Mouse (Mus musculus) lung, adult 2 months (tissue): ENCODE results near the gene Zxdc. TPM values are rescaled to one million over a fixed set of nuclear protein-coding genes. Genes with fewer than 3 reads are reported as not detected.

Experiments used
- DNase-seq: peaks from one replicate; pipeline ENCODE4 v3.0.0; 2022
- H3K4me1 ChIP-seq: fragments of 200-500 bp; 2 replicates; pipeline ENCODE4 v1.6.1; 2011; ENCODE audit warnings: low read length; ENCODE audit not compliant: control insufficient read depth, insufficient read depth
- H3K4me3 ChIP-seq: fragments of 200-500 bp; replicated peaks from 2 replicates; pipeline ENCODE3; 2011; ENCODE audit warnings: low read depth, mild to moderate bottlenecking, control low read depth, low read length; ENCODE audit errors: extremely low read depth
- CTCF ChIP-seq: fragments of 200-500 bp; IDR thresholded peaks from 2 replicates; pipeline ENCODE4 v1.5.1; 2011; ENCODE audit warnings: mild to moderate bottlenecking, low read length, control low read depth; ENCODE audit not compliant: insufficient read depth
- POLR2A ChIP-seq: fragments of 200-500 bp; IDR thresholded peaks from 2 replicates; pipeline ENCODE4 v1.6.1; 2011; ENCODE audit warnings: low read depth, mild to moderate bottlenecking, control low read depth, low read length, borderline replicate concordance; ENCODE audit errors: extremely low read depth
- WGBS: fragments of 180-500 bp; shearing (Covaris S2); methylation state at CpG from one replicate; pipeline ENCODE4 v1.1.7; 2018; 5-methylcytosine and 5-hydroxymethylcytosine counted together
- polyA plus RNA-seq: library from polyadenylated mRNA; depleted of rRNA; stranded (reverse); fragments of >200 nt; gene quantifications from 2 replicates; pipeline ENCODE4 v1.2.3, GENCODE M21; 2012

The Zxdc gene
- polyA plus RNA-seq, 1 experiment, result 20.3 TPM

DNA sequence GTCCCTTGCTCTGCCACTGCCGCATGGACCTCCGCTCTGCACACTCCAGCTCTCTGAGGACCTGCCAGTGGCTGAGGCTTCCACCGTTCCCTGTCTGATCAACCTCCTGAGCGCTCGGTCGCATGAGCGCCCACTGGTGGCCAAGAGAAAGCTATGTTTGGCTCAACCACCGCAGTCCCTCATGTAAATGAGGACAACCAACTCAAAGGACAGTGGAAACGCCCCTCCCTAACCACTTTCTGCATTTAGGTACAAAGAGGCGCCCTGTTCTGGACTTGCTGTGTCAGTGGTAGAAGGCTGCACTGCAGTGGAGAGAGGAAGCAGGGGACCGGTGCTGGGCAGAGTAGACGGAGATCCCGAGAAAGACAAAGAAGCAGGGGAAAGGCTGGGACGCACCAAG is 53.3 kb downstream of the Zxdc start:
- WGBS, result 11% methylated on average over 14 of the region's 14 CpGs
- peak; percentile 86 for TF ChIP-seq CTCF
- TF ChIP-seq POLR2A, result no peak
- Histone ChIP-seq H3K4me1 (peaks cover 4% of the 10 kb centered on the region), H3K4me3 (no peak overlapping the region)
- DNase-seq, result peak; percentile 67

DNA sequence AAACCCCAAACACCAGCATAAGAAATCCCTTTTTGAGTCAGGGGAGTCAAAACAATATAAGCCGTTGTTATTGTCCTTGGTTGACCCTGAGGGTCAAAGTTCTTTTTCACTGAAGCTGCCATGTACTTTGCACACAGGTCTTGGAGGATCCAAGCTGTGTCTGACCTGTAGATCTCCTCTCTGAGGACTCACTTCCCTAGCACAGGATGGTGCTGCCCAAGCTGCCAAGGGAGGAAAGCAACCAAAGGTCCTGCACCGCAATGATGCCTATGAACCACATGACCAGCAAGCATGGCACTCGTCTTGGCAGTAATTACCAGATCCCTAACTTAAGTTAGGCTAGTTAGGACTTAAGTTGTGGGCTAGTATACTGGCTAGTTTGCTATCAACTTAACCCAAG is 56.1 kb downstream of the Zxdc start:
- TF ChIP-seq CTCF (no peak), POLR2A (no peak)
- Histone ChIP-seq H3K4me1 (peaks cover 9% of the 10 kb centered on the region), H3K4me3 (no peak overlapping the region)
- no peak for DNase-seq
- WGBS, result 88% methylated on average over 3 of the region's 3 CpGs

DNA sequence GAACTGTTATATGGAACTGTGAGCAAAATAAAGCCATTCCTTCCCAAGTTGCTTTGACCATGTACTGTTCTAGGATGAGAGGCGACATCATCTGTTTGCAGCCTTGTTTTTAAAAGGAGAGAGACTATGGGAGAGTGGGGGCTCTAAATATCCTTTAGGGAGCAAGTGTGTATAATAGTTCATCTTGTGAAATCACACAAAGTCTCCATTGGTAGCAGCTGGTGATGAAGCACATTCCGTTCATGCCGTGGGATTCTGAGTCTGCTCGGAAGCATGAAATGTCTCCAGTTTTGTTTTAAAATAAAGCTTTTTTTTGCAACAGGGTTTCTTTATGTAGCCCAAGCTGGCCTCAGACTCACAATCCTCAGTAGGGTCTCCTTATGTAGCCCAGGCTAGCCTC is 56.7 kb downstream of the Zxdc start:
- no peak overlapping the region for H3K4me3 ChIP-seq
- TF ChIP-seq POLR2A, result no peak
- TF ChIP-seq CTCF, result no peak
- no peak for DNase-seq
- H3K4me1 ChIP-seq, result peaks cover 9% of the 10 kb centered on the region
- WGBS, result 69% methylated on average over 4 of the region's 4 CpGs

DNA sequence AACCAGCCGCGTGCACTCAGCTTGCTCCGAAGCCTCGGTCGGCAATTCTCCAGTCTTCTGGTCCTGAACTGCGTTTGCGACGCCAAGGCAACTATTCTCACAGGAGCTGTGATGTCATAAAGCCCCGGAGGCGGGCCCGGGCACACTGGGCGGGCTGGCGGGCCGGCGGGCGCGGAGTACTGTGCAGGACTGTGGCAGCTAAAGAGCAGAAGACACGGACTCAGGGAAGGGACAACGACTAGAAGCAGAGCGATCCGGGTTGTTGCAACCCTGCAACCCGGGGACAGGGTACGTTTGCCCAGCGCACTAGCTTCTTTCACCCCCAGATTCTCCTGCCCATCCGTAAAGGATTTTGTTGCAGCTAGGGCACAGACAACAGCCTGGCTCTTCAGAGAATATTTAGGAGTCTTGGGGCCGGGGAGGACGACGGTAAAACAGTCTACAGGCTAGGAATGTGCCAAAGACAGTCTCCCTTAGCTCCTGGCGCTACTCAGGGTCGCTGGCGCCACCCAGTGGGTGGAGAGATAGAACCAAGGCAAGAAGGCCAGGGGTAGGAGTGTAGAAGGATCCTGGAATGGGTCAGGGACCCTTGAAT is 59.2 kb downstream of the Zxdc start, which contains the start of gene Cfap100:
TSS of gene Cfap100 (minus strand) at position 418 of the 595 bp plus-strand sequence.
- 1% methylated on average over 31 of the region's 31 CpGs for WGBS
- DNase-seq, result peak; percentile 56
- no peak for TF ChIP-seq POLR2A
- peak; percentile 40; the same call in 1 of the 2 replicates for TF ChIP-seq CTCF
- peaks cover 5% of the 10 kb centered on the region for H3K4me1 ChIP-seq
- peak within 1 kb of the TSS; percentile 50 for H3K4me3 ChIP-seq

DNA sequence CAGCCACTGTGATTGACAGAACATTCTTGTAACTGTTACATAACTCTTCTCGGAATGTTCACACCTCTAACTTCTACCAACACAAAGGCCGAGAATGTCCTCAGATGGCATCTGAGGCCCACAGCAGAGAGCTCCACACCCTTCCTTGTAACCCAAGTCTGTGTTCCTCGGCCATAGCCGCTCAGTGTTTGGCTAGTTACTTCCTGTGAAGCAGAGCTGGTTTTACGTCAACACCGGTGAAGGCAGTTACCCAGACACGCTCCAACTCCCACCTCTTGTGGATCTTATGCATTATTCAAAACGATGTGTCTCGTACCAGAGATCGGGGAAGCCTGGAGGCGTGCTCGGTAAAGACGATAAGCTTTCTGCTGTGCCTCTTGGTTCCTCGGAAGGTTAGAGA is 60.6 kb downstream of the Zxdc start:
- TF ChIP-seq POLR2A, result no peak
- no peak for TF ChIP-seq CTCF
- peaks cover 5% of the 10 kb centered on the region for H3K4me1 ChIP-seq
- WGBS, result 64% methylated on average over 14 of the region's 14 CpGs
- no peak overlapping the region for H3K4me3 ChIP-seq
- DNase-seq, result no peak

DNA sequence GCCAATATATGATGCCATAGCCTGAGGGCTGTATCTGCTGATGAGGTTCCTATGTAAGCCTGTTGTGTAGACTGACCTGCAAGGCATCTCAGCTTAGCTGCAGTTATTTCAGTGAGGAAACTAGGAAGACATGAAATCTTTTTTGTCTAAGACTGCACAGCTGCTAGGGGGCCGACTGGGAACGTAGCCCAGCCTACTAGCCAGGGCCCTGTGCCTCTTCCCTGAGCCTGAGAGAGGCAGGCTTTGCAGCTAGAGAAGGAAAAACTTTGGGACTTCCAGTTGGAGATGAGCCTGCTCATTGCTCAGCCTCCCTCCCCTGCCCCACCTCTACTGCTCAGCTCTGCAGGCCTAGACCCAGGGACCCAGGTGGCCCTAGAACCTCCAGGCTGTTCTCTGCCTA is 62.2 kb downstream of the Zxdc start:
- no peak for DNase-seq
- WGBS, result 63% methylated on average over 2 of the region's 2 CpGs
- no peak overlapping the region for H3K4me3 ChIP-seq
- no peak for TF ChIP-seq POLR2A
- TF ChIP-seq CTCF, result no peak
- H3K4me1 ChIP-seq, result peaks cover 5% of the 10 kb centered on the region

DNA sequence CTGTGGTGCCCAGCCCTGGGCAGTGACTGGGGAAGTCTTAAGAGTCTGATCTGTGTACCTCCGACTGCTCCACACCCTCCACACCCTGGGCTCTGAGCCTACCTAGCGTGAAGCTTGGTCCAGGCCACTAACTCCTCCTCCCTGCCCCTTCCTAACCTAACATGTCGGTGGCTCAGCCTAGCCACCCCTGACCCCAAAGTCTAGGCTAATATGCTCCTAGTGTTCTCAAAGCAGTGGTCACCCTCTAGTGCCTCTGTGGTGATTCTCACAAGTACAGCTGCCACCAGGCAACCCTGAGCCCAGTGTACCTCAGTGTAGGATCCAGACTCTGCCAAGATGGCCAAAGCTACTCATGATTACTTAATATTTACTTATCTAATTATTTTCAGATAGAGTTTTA is 65.4 kb downstream of the Zxdc start:
- no peak for DNase-seq
- 0 out of 2 replicates have a peak, but pooled peaks cover under 1% of the 10 kb centered on the region for H3K4me1 ChIP-seq
- H3K4me3 ChIP-seq, result no peak overlapping the region
- WGBS, result 67% methylated on average over 3 of the region's 3 CpGs
- no peak for TF ChIP-seq POLR2A
- TF ChIP-seq CTCF, result no peak

DNA sequence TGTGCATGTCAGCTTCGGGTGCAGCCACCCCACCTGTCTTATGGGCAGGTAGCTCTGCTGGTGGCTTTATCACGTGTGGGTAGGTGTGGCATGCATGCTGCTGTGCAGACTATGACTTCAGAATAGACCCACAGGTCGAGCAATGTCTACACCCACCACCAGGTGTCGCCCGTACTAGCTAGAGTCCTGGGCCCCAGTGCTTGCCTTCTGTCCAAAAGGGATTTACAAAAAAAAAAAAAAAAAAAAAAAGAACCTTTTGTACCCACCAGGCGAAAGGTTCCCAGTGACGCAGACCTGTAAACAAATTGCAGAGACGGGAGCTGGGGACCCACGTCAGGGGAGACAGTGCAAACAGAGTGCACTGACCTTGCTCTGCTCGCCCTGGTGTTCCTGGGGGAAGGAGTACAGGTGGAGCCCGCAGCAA is 65.9 kb downstream of the Zxdc start:
- TF ChIP-seq POLR2A (no peak), CTCF (peak; percentile 75)
- WGBS, result 19% methylated on average over 11 of the region's 11 CpGs
- no peaks in the 10 kb centered on the region for H3K4me1 ChIP-seq
- DNase-seq, result peak; percentile 83
- H3K4me3 ChIP-seq, result no peak overlapping the region

DNA sequence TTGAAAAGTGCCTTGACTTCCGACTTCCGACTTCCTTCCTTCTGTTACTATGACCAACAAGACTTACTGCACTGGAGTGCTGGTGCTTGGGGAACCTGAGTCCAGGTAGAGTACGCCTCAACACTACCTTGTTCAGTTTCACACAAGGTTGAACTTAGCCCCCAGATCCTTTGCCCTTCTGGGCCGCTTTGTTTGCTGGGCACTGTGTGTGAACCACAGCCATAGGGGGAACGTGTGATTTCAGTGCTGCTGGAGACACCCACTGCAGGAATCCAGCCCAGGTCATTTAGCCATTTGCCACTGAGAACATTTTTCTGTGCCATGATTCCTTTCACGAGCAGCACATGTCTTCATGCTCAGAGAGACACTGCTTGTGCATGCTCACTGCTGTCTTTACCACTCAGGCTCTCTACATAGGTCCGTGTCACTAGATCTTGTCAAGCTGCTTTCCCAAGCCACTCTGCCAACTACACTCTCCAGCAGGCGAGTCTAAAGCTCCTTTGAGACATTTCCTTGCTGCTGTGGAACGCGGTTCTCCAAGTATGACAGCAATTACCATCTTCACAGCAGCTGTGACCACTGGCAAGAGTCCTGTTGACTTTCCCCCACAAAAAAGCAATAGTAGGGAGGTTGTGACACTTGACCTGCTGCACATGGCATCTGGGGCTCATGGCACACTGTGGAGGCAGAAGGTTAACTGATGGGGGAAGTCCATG is 67.1 kb downstream of the Zxdc start:
- no peak overlapping the region for H3K4me3 ChIP-seq
- DNase-seq, result no peak
- TF ChIP-seq CTCF (no peak), POLR2A (no peak)
- H3K4me1 ChIP-seq, result no peaks in the 10 kb centered on the region
- WGBS, result 75% methylated on average over 10 of the region's 10 CpGs

DNA sequence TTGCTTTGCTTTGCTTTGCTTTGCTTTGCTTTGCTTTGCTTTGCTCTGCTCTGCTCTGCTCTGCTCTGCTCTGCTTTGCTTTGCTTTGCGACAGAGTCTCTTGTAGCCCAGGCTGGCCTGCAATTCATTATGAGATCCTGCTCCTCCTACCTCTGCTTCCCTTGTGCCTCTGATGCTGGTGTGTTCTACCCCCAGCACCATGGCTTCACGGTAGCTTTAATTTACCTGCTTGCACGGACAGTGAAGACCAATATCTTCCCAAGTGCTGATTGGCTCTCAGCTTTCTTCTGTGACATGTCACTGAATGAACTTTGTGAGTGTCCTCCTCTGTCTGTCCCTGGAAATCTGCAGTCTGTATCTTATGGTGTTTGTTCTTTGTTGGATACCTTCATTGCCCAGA is 67.7 kb downstream of the Zxdc start:
- no peak for DNase-seq
- no peak overlapping the region for H3K4me3 ChIP-seq
- 83% methylated on average over 3 of the region's 3 CpGs for WGBS
- H3K4me1 ChIP-seq, result no peaks in the 10 kb centered on the region
- TF ChIP-seq POLR2A (no peak), CTCF (no peak)
